Mouse (Mus musculus) ES-E14 (cell line): ENCODE data around the gene Cxcl3.

ENCODE experiments used
- MAFK ChIP-seq: IDR thresholded peaks from 2 replicates; pipeline ENCODE4 v1.6.1; 2014; ENCODE audit warnings: mild to moderate bottlenecking, low read depth, low read length, inconsistent platforms; ENCODE audit not compliant: insufficient read depth
- ZC3H11A ChIP-seq: IDR thresholded peaks from 2 replicates; pipeline ENCODE4 v1.6.1; 2012; ENCODE audit warnings: low read depth, mild to moderate bottlenecking, inconsistent platforms, low read length, borderline replicate concordance
- ZNF384 ChIP-seq: IDR thresholded peaks from 2 replicates; pipeline ENCODE4 v1.6.1; 2012; ENCODE audit warnings: low read depth, low read length, inconsistent platforms

GRCm38 (mm10) chr5:90768218-90768617 lies 17.7 kb upstream of the Cxcl3 start, which contains the start of gene Ppbp:
- TF ChIP-seq ZC3H11A, result no peak
- no peak for TF ChIP-seq ZNF384
- no peak for TF ChIP-seq MAFK
